Mouse (Mus musculus) Patski (cell line): ENCODE measurements at regions not wholly inside any gene's neighbourhood (a gene's known extent, or its start where the extent isn't known, plus 50 kb on each side); places are given as distances from the start of the nearest gene placed in this dataset.

Experiments used
- ATAC-seq: fragments of 100-300 bp; one replicate; pipeline ENCODE4 v1.8.0; 2021
- CTCF ChIA-PET: fragments of 350-600 bp; sonication (Branson Sonifier 250); formaldehyde crosslinking; loops from one replicate; lab custom pipeline; 2022; ENCODE audit warnings: inconsistent platforms; lab: Charles Lee
- POLR2A ChIA-PET: fragments of 350-600 bp; sonication (Branson Sonifier 250); formaldehyde crosslinking; loops from one replicate; lab custom pipeline; 2022; ENCODE audit warnings: antibody characterized with exemption, inconsistent platforms; lab: Charles Lee
- DNase-seq: peaks from one replicate; pipeline ENCODE4 v3.0.0-alpha.2; 2011; ENCODE audit warnings: low read depth, low spot score
- H3K27me3 ChIP-seq: fragments of 371-371 bp; one replicate; pipeline ENCODE4 v1.5.1; 2021
- CTCF ChIP-seq: fragments of 100-300 bp; IDR thresholded peaks from one replicate; pipeline ENCODE4 v1.5.1; 2021
- in situ Hi-C: fragments of 300-500 bp; cut with MboI; formaldehyde crosslinking; loops from 3 replicates; pipeline ENCODE4 v1.11.1; 2018; ENCODE audit warnings: low pct_unique_long_range_greater_than_20kb, mixed read lengths

DNA sequence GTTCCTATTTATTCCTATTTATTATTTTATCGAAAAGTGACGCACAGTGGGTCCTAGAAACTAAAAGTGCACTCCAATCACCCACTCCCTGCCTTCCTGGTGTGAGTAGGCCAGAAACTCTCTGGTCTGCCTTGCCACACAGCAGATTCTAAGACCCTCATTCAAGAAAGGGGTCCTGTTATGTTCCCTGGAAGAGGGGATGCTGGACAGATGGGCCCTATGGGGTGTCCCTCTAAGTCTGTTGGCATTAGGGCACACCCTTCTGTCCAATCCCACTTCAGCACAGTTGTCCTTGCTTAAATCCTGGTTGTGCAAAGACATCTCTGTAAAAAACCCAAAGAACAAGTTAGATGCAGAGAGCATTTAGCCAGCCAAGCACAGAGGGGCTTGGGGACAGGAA is 117.8 kb upstream of the Ces5a start:
- POLR2A ChIA-PET = no interaction called here
- DNase-seq (no peak), ATAC-seq (no peak)
- H3K27me3 ChIP-seq = peaks cover 9% of the 10 kb centered on the region
- CTCF ChIA-PET = no interaction called here
- no peak for TF ChIP-seq CTCF
- in situ Hi-C loops = no loop called here

- ATAC-seq (no peak), DNase-seq (no peak)
- no peak for TF ChIP-seq CTCF
- CTCF ChIA-PET = no interaction called here
- peaks cover 9% of the 10 kb centered on the region for H3K27me3 ChIP-seq
- POLR2A ChIA-PET = no interaction called here
- in situ Hi-C loops = no loop called here
These were observed 118.5 kb upstream of the Ces5a start for GRCm38 (mm10) chr8:93653913-93654705.

- in situ Hi-C loops = no loop called here
- no peak for ATAC-seq
- POLR2A ChIA-PET = no interaction called here
- no peak for TF ChIP-seq CTCF
- no peak for DNase-seq
- H3K27me3 ChIP-seq = peaks cover 9% of the 10 kb centered on the region
- CTCF ChIA-PET = no interaction called here
These were observed 120.1 kb upstream of the Ces5a start for GRCm38 (mm10) chr8:93655752-93656151.

DNA sequence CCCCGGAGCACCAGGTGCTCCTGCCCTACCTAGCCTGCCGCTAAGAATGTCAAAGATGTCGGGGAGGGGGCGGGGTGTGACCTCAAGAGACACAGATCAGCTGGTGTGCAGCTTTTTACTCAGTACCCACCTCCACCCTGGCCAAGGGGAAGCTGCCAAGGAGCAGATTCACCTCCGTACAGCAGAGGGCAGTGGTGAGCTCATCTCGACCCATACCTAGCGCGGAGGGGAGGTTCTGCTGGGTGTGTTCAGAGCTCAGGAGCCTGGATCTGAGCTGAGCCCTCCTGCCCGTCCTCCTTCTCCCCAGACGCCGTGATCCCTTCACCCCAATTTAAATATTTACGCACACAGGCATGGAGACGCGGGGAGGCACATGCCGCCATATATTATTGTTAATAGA is 126.1 kb upstream of the Ces5a start:
- ATAC-seq (peak; percentile 73), DNase-seq (no peak)
- ChIA-PET CTCF (interaction anchor here (0.6 to 1.1 kb wide), 2 partner anchors 11 to 12 kb away, joined by 3 read pairs; no protein-coding TSS in a partner anchor), POLR2A (no interaction called here)
- in situ Hi-C loops = loop anchor here (10.0 kb wide), 1 partner anchor 273 kb away; no protein-coding TSS in a partner anchor
- H3K27me3 ChIP-seq = peaks cover 12% of the 10 kb centered on the region
- TF ChIP-seq CTCF = peak; percentile 69

DNA sequence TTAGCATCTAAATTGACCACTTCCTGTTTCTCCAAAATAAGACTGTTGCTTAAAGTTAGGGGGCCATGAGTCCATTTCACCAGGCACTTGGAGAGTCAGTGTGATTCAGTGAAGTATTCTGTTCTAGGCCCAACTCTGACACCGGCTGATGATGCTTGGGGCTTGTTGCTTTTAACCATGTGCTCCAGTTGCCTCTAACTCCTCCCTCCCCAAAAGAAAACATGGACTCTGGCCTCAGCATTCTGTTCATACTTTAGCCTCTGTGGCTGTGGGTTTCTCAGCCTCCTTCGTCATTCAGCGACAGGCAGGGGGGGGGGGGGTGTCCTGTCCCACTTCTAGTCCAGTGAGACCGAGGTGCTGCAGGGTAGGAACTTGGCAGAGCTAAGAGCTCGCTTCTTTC is 126.6 kb upstream of the Ces5a start:
- H3K27me3 ChIP-seq = peaks cover 16% of the 10 kb centered on the region
- ChIA-PET CTCF (interaction anchor here (0.6 to 1.1 kb wide), 2 partner anchors 12 kb away, joined by 3 read pairs; no protein-coding TSS in a partner anchor), POLR2A (no interaction called here)
- ATAC-seq = no peak
- in situ Hi-C loops = loop anchor here (10.0 kb wide), 1 partner anchor 273 kb away; no protein-coding TSS in a partner anchor
- no peak for TF ChIP-seq CTCF
- DNase-seq = no peak

DNA sequence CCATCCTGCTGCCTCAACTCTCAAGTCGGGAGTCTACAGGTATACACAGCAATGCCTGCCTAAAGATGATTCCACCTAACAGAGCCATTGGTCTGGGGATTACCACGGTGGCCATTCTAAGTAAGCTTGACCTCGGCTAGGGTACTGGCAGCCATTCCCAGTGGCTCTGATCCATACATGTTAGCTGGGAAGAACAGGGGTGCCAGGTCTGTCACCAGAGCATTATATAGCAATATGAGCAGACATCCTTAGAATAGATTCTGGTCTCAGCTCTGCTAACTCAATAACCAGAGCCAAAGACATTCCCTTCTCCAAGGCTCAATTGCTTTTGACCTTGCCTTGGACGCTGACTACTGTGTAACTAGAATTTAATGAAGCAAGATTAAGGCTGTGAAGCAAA is 128.2 kb upstream of the Ces5a start:
- in situ Hi-C loops = loop anchor here (10.0 kb wide), 1 partner anchor 271 kb away; no protein-coding TSS in a partner anchor

GRCm38 (mm10) chr8:93668306-93668705 is 132.7 kb upstream of the Ces5a start:
- DNase-seq (no peak), ATAC-seq (no peak)
- ChIA-PET CTCF (no interaction called here), POLR2A (no interaction called here)
- in situ Hi-C loops = loop anchor here (10.0 kb wide), 1 partner anchor 266 kb away; no protein-coding TSS in a partner anchor
- no peak for TF ChIP-seq CTCF
- peaks cover 28% of the 10 kb centered on the region for H3K27me3 ChIP-seq

More for the DNA sequence above, 128.2 kb upstream of the Ces5a start:
- no peak for ATAC-seq
- ChIA-PET POLR2A (no interaction called here), CTCF (no interaction called here)
- no peak for TF ChIP-seq CTCF
- peaks cover 19% of the 10 kb centered on the region for H3K27me3 ChIP-seq
- DNase-seq = no peak

- no peak for TF ChIP-seq CTCF
- POLR2A ChIA-PET = no interaction called here
- CTCF ChIA-PET = no interaction called here
- in situ Hi-C loops = no loop called here
- peaks cover 32% of the 10 kb centered on the region for H3K27me3 ChIP-seq
- ATAC-seq (no peak), DNase-seq (no peak)
These were observed 135.0 kb upstream of the Gnao1 start for GRCm38 (mm10) chr8:93674721-93675120.

DNA sequence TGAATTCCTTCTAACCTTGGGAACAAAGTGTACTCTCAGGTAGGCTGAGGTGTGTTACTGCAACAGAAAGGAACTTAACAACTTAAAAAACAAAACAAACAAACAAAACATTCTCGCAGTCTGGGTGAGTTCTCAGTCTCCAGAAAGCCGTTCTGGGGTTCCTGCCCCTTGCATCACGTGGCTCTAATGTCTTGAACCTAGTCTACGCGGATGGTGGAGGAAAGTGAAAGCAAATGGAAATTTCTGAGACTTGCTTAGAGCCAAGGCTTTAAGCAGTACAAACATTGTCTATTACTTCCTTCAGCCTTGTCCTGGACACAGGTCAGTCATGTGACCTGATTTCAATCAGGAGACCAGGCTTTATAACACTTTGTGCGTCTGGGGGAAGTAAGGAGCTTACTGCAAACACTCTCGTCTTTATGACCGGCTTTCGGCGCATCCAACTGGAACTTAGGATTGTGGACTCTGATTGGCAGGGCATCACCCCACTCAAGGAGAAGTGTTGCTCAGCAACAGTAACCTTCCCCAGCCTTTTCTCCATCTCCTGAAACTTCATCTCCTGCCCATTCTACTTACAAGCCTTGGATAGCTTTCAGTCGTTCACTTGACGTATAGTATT is 125.9 kb upstream of the Gnao1 start:
- CTCF ChIA-PET = interaction anchor here (1.2 kb wide), 1 partner anchor 11 kb away, joined by 5 read pairs; no protein-coding TSS in a partner anchor

GRCm38 (mm10) chr8:93684392-93684791 is 125.4 kb upstream of the Gnao1 start:
- TF ChIP-seq CTCF = no peak
- ATAC-seq = no peak
- H3K27me3 ChIP-seq = peaks cover 5% of the 10 kb centered on the region
- ChIA-PET CTCF (interaction anchor here (1.2 kb wide), 1 partner anchor 11 kb away, joined by 5 read pairs; no protein-coding TSS in a partner anchor), POLR2A (no interaction called here)
- no peak for DNase-seq
- in situ Hi-C loops = no loop called here

More for the DNA sequence above, 125.9 kb upstream of the Gnao1 start:
- DNase-seq (no peak), ATAC-seq (no peak)
- TF ChIP-seq CTCF = no peak
- POLR2A ChIA-PET = no interaction called here
- peaks cover 2% of the 10 kb centered on the region for H3K27me3 ChIP-seq
- in situ Hi-C loops = no loop called here

- in situ Hi-C loops = no loop called here
- CTCF ChIA-PET = no interaction called here
- POLR2A ChIA-PET = no interaction called here
- H3K27me3 ChIP-seq = peaks cover 35% of the 10 kb centered on the region
- no peak for ATAC-seq
- no peak for TF ChIP-seq CTCF
- no peak for DNase-seq
These were observed 120.9 kb upstream of the Gnao1 start for GRCm38 (mm10) chr8:93688845-93689244.
